Mouse (Mus musculus): ENCODE measurements around the gene Pcare.

The Pcare gene

GRCm38 (mm10) chr17:71730655-71731054, 22.0 kb downstream of the Pcare start:
- DNase-seq (ENCODE audit: low read depth, low spot score) = no peak

GRCm38 (mm10) chr17:71721019-71721418, 31.7 kb downstream of the Pcare start:
- no peak for DNase-seq (ENCODE audit: low read depth, low spot score)

GRCm38 (mm10) chr17:71720434-71720833, 32.3 kb downstream of the Pcare start:
- no peak for DNase-seq (ENCODE audit: low read depth, low spot score)

- DNase-seq (ENCODE audit: low read depth, low spot score) = no peak
These were observed 34.6 kb downstream of the Pcare start for GRCm38 (mm10) chr17:71717881-71718625.

GRCm38 (mm10) chr17:71715034-71715433, 37.7 kb downstream of the Pcare start:
- no peak for DNase-seq (ENCODE audit: low read depth, low spot score)

GRCm38 (mm10) chr17:71712279-71712678, 40.4 kb downstream of the Pcare start:
- no peak for DNase-seq (ENCODE audit: low read depth, low spot score)

- DNase-seq (ENCODE audit: low read depth, low spot score) = peak; percentile 15
These were observed 45.0 kb downstream of the Pcare start for GRCm38 (mm10) chr17:71707715-71708114.

GRCm38 (mm10) chr17:71705550-71706480, 46.9 kb downstream of the Pcare start:
- DNase-seq (ENCODE audit: low read depth, low spot score) = peak; percentile 25

- no peak for DNase-seq (ENCODE audit: low read depth, low spot score)
These were observed 47.6 kb downstream of the Pcare start for GRCm38 (mm10) chr17:71705113-71705512.

- DNase-seq (ENCODE audit: low read depth, low spot score) = no peak
These were observed 54.1 kb downstream of the Pcare start for GRCm38 (mm10) chr17:71698619-71698956.

- peak; percentile 42 for DNase-seq (ENCODE audit: low read depth, low spot score)
These were observed 54.6 kb downstream of the Pcare start for GRCm38 (mm10) chr17:71697896-71698618.

- DNase-seq (ENCODE audit: low read depth, low spot score) = no peak
These were observed 56.3 kb downstream of the Pcare start for GRCm38 (mm10) chr17:71696396-71696795.

- DNase-seq (ENCODE audit: low read depth, low spot score) = no peak
These were observed 56.9 kb downstream of the Pcare start for GRCm38 (mm10) chr17:71695716-71696315.

GRCm38 (mm10) chr17:71695151-71695550, 57.5 kb downstream of the Pcare start:
- no peak for DNase-seq (ENCODE audit: low read depth, low spot score)

GRCm38 (mm10) chr17:71693780-71694179, 58.9 kb downstream of the Pcare start:
- peak; percentile 81 for DNase-seq (ENCODE audit: low read depth, low spot score)
